Mouse (Mus musculus): Measurements from ENCODE around the gene Ncor2.

Gene Ncor2

DNA sequence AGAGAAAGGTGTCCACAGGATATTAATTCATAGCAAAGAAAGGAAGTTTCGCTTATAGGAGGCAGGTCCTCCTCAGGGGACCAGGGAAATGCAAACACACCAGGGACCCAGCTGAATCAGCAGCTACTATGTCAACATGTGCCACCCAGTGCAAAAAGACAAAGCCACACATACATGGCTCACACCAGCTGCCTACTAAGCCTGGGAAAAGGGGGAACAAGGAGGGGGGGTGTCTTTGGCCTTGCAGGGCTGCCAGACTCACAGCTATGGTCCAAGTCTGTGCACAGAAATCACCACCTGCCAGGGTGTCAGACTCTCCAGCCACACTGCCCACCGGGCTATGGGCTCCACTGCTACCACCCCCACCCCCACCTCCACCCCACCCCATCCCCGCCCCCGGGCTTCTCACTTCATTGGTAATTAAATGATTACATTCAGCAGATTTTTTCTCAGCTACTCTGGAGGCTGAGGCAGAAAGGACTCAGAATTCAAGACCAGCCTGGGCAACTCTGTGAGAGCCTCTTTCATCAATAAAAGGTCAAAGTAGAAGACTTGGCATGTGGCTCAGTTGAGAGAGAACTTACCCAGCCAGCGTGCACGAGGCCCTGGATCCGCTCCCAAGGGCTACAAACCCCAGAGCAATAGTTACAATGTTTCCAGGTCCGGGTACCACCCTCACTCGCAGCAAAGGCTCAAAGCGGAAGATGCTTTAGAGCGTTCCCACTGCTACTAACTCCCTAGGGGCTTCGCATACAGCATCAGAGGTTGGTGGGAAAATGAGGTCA, 6.0 kb downstream of the Ncor2 start:
- in situ Hi-C loops (cut with MboI; ENCODE audit: low sequenced_read_pairs) = no loop called here

DNA sequence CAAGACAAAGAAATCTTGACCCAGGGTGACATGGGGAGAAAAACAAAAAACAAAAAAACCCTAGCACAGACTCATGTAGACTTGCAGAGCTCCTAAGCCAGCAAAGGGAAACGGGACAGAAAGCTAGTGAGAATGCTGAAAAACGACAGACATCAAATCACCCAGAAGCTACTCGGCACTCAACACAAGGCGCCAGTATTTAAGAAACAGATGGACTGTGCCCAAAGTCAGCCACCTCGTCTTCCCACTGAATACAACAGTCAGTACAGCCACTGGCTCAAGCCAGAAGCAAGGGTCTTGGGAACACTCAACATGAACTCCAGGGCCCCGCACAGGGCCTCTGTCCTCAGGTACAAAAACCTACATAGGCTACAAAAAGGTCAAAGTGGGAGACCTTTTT, 7.8 kb downstream of the Ncor2 start:
- in situ Hi-C loops (cut with MboI; ENCODE audit: low sequenced_read_pairs) = no loop called here

GRCm38 (mm10) chr5:125170107-125170842, 8.7 kb downstream of the Ncor2 start:
- in situ Hi-C loops (cut with MboI; ENCODE audit: low sequenced_read_pairs) = no loop called here

DNA sequence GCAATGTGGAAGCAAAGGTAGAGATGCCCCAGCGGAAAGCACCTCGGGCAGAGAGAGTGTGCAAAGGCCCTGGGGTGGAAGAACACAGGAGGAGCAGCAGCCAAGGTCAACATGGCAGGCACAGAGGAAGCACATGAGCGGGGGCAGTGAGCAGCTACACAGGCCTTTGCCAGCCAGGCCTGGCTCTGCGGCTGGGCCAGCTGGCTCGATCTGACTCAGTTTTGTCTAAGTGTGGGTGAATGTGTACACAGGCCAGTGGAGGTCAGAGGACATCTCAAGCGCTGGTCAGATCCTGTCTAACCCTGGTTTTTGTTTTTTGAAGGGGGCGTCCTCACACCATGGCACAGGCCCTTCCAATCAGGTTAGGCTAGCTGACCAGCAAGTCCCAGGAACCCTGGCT, 10.9 kb downstream of the Ncor2 start:
- in situ Hi-C loops (cut with MboI; ENCODE audit: low sequenced_read_pairs) = no loop called here

- in situ Hi-C loops (cut with MboI; ENCODE audit: low sequenced_read_pairs) = no loop called here
Observed at GRCm38 (mm10) chr5:125167524-125167923, 11.5 kb downstream of the Ncor2 start.

DNA sequence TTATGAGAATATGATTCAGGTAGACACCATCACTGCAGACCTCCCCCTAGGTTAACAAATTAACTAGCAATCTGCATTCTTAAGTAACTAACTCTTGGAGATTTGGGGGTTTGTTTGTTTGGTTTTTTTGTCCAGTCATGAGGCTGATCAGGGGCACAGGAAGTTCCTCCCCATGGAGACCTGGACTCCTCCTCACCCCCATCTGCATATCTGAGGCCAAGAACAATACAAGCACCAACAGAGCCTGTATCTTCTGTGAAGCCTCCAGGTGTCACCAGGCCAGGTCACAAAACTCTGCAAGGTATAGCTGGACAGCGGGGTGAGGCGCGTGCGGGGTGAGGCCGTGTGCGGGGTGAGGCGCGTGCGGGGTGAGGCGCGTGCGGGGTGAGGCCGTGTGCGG, 13.0 kb downstream of the Ncor2 start:
- in situ Hi-C loops (cut with MboI; ENCODE audit: low sequenced_read_pairs) = no loop called here

GRCm38 (mm10) chr5:125164465-125165167, 14.4 kb downstream of the Ncor2 start:
- in situ Hi-C loops (cut with MboI; ENCODE audit: low sequenced_read_pairs) = no loop called here

DNA sequence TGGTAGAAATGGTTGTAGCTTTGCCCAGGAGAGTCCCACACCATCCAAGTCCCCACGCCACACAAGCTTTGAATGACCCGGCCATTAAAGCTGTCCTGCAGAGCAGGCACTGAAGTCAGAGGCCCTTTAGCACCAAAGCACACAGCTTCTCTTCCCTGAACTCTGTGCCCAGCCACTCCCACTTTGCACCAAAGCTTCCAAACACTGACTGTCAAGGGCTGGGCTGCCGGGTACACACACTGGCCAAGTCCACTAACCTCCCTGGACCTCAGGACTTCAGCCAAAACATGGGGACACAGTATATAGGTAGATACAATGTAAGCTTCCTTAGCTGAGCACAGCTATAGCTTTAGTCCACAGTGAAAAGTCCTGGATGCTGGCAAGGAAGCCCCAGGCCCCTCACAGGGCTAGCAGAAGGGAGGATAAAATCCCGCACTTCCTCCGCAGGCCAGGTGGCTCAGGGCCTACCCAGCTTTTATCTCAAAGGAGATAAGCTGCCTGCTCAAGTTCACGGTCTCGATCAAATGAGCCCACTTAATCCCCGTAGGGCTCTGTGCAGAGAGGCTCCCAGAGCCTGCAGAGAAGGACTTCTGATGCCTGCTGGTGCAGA, 15.5 kb downstream of the Ncor2 start:
- in situ Hi-C loops (cut with MboI; ENCODE audit: low sequenced_read_pairs) = no loop called here

GRCm38 (mm10) chr5:125162461-125162860, 16.6 kb downstream of the Ncor2 start:
- in situ Hi-C loops (cut with MboI; ENCODE audit: low sequenced_read_pairs) = no loop called here

- in situ Hi-C loops (cut with MboI; ENCODE audit: low sequenced_read_pairs) = no loop called here
Observed at GRCm38 (mm10) chr5:125159804-125160405, 19.1 kb downstream of the Ncor2 start.

DNA sequence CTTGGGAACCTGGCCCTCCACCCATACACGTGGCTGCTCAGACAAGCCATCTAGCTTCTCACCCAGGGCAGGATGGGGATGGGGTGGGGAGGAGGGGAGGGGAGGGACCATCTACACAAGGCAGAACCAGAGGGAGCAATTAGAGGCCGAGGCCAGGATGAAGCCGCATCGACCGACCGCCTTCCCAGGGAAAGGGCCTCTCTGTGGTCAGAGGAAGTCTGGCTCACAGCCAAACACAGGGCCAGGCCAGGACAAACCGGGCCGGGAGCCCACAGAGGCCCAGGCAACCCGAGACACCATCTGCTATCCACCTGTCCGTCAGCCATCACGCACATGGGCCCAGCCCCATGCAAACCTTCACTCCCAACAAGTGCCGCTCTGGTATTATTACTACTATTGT, 19.7 kb downstream of the Ncor2 start:
- in situ Hi-C loops (cut with MboI; ENCODE audit: low sequenced_read_pairs) = no loop called here

- in situ Hi-C loops (cut with MboI; ENCODE audit: low sequenced_read_pairs) = no loop called here
Observed at GRCm38 (mm10) chr5:125158232-125158961, 20.6 kb downstream of the Ncor2 start.

GRCm38 (mm10) chr5:125157375-125158033, 21.5 kb downstream of the Ncor2 start:
- in situ Hi-C loops (cut with MboI; ENCODE audit: low sequenced_read_pairs) = no loop called here

- in situ Hi-C loops (cut with MboI; ENCODE audit: low sequenced_read_pairs) = no loop called here
Observed at GRCm38 (mm10) chr5:125156418-125157205, 22.4 kb downstream of the Ncor2 start.

DNA sequence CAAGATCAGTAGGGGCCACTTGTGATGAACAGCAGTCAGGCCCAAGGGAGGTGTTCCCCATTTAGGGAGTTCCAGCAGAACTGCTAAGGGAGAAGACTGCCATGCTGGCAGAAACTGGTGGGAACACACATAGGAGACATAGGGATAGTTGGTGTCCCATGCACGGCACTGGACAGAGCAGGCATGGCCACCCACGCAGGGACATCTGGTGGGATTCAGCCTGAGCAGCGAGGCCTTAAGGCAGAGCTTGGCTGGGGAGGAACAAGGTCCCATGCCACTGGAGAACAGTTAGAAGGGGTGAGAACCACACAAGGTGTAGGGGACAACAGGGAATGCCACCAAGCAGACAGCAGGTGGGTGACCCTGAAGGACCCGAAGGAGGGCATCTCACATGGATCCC, 23.6 kb downstream of the Ncor2 start:
- in situ Hi-C loops (cut with MboI; ENCODE audit: low sequenced_read_pairs) = no loop called here

- in situ Hi-C loops (cut with MboI; ENCODE audit: low sequenced_read_pairs) = no loop called here
Observed at GRCm38 (mm10) chr5:125154989-125155388, 24.0 kb downstream of the Ncor2 start.

- in situ Hi-C loops (cut with MboI; ENCODE audit: low sequenced_read_pairs) = no loop called here
Observed at GRCm38 (mm10) chr5:125154178-125154577, 24.8 kb downstream of the Ncor2 start.

DNA sequence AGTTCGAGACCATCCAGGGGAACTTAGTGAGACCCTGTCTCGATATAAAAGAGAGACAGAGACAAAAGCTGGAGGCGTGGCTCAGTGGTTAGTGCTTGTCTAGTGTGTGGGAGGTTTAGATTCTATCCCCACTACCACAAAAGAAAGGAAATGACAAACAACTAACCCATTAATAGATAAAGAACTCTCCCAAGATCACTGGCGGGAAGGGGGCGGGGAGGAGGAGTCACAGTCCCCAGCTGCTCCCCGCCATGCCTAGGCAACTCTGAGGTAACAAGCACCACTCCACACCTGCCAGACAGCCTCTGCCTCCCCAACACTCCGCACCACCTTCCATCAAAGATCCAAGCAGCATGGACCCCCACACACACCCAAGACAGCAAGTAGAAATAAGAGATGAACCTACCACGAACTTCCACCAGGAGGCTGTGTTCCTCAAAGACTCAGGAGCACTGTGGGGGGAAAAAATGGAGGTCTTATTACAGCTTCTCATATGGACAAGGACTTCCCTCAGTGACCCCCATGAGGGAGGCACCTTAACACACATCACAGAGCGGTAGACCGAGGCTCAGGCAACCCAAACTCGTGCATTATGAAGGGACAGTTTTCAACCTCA, 25.7 kb downstream of the Ncor2 start:
- in situ Hi-C loops (cut with MboI; ENCODE audit: low sequenced_read_pairs) = no loop called here
